Mouse (Mus musculus) midbrain, embryonic 16.5 days (tissue): ENCODE results near the gene Gm973. TPM values are rescaled to one million over a fixed set of nuclear protein-coding genes. Genes with fewer than 3 reads are reported as not detected.
A peak's percentile ranks its signal among the peaks of the same experiment; 100 is the strongest.

Experiments used
- ATAC-seq: fragments of 200-750 bp; cut with Nextera tagmentation; 2 replicates; pipeline ENCODE4 v1.8.0; 2017; ENCODE audit warnings: moderate TSS enrichment
- H3K27ac ChIP-seq: fragments of 300-500 bp; sonication (generic); 2 replicates; pipeline ENCODE4 v1.5.1; 2014; ENCODE audit warnings: mild to moderate bottlenecking, low read length, mixed read lengths
- H3K27me3 ChIP-seq: fragments of 300-500 bp; sonication (generic); 2 replicates; pipeline ENCODE4 v1.6.1; 2014; ENCODE audit warnings: low read depth, low read length, mixed read lengths; ENCODE audit not compliant: control insufficient read depth, insufficient read depth
- H3K36me3 ChIP-seq: fragments of 300-500 bp; sonication (generic); 2 replicates; pipeline ENCODE4 v1.6.1; 2014; ENCODE audit warnings: mild to moderate bottlenecking, low read length, moderate library complexity, mixed read lengths; ENCODE audit not compliant: control insufficient read depth, insufficient read depth
- H3K4me1 ChIP-seq: fragments of 300-500 bp; sonication (generic); 2 replicates; pipeline ENCODE4 v1.6.1; 2014; ENCODE audit warnings: mild to moderate bottlenecking, low read length, mixed read lengths; ENCODE audit not compliant: control insufficient read depth, insufficient read depth
- H3K4me2 ChIP-seq: fragments of 300-500 bp; sonication (generic); 2 replicates; pipeline ENCODE4 v1.6.1; 2014; ENCODE audit warnings: mild to moderate bottlenecking, low read length, mixed read lengths
- H3K4me3 ChIP-seq: fragments of 300-500 bp; sonication (generic); 2 replicates; pipeline ENCODE4 v1.5.1; 2014; ENCODE audit warnings: low read depth, mild to moderate bottlenecking, low read length, moderate library complexity, mixed read lengths
- H3K9ac ChIP-seq: fragments of 300-500 bp; sonication (generic); 2 replicates; pipeline ENCODE4 v1.6.1; 2014; ENCODE audit warnings: low read depth, low read length, mixed read lengths
- H3K9me3 ChIP-seq: fragments of 300-500 bp; sonication (generic); replicated peaks from 2 replicates; pipeline ENCODE4 v1.6.1; 2014; ENCODE audit warnings: mild to moderate bottlenecking, low read length, mixed read lengths; ENCODE audit not compliant: control insufficient read depth, poor library complexity, severe bottlenecking
- WGBS: fragments of 180-500 bp; shearing (Covaris S2); extraction: QIAGEN DNeasy Blood & Tissue Kit; methylation state at CpG from one replicate; pipeline ENCODE4 v1.1.7; 2014; 5-methylcytosine and 5-hydroxymethylcytosine counted together
- polyA plus RNA-seq: library from polyadenylated mRNA; unstranded; fragments of >200 nt; fragmentation: Nextera tagmentation; extraction: Ambion mirVana; gene quantifications from 2 replicates; pipeline ENCODE4 v1.2.1, GENCODE M21; 2015

Gm973 gene
- polyA plus RNA-seq, 1 experiment from 2014 or later = 14.1 TPM

- Histone ChIP-seq H3K27me3 (no peaks in the 10 kb centered on the region), H3K4me3 (no peak overlapping the region), H3K9me3 (no peaks in the 10 kb centered on the region), H3K9ac (no peak overlapping the region), H3K27ac (no peak overlapping the region), H3K4me1 (peaks cover 6% of the 10 kb centered on the region), H3K36me3 (no peaks in the 10 kb centered on the region), H3K4me2 (no peak overlapping the region)
- ATAC-seq = no peak
- 56% methylated on average over 3 of the region's 3 CpGs for WGBS
These were observed 8.7 kb downstream of the Gm973 start for GRCm38 (mm10) chr1:59524759-59525158.

GRCm38 (mm10) chr1:59527219-59527618 is 11.2 kb downstream of the Gm973 start:
- no peak overlapping the region for H3K4me2 ChIP-seq
- H3K36me3 ChIP-seq = no peaks in the 10 kb centered on the region
- H3K9me3 ChIP-seq = no peaks in the 10 kb centered on the region
- no peak overlapping the region for H3K9ac ChIP-seq
- no peak overlapping the region for H3K4me3 ChIP-seq
- H3K4me1 ChIP-seq = peaks cover 6% of the 10 kb centered on the region
- no peak overlapping the region for H3K27ac ChIP-seq
- ATAC-seq = no peak
- WGBS = 95% methylated on average over 6 of the region's 6 CpGs
- no peaks in the 10 kb centered on the region for H3K27me3 ChIP-seq

- peaks cover 13% of the 10 kb centered on the region for H3K4me1 ChIP-seq
- no peak overlapping the region for H3K4me2 ChIP-seq
- H3K9me3 ChIP-seq = no peaks in the 10 kb centered on the region
- no peaks in the 10 kb centered on the region for H3K36me3 ChIP-seq
- no peak overlapping the region for H3K9ac ChIP-seq
- peak overlapping the region; percentile 12 for H3K27ac ChIP-seq
- H3K4me3 ChIP-seq = no peak overlapping the region
- 18% methylated on average over 5 of the region's 5 CpGs for WGBS
- ATAC-seq = peak; percentile 87
- no peaks in the 10 kb centered on the region for H3K27me3 ChIP-seq
These were observed 19.1 kb downstream of the Gm973 start for GRCm38 (mm10) chr1:59534976-59535810.

- Histone ChIP-seq H3K9me3 (no peaks in the 10 kb centered on the region), H3K27me3 (no peaks in the 10 kb centered on the region), H3K4me3 (no peak overlapping the region), H3K9ac (no peak overlapping the region), H3K4me2 (no peak overlapping the region), H3K4me1 (peaks cover 16% of the 10 kb centered on the region), H3K36me3 (no peaks in the 10 kb centered on the region), H3K27ac (no peak overlapping the region)
- no peak for ATAC-seq
- WGBS = 86% methylated on average over 5 of the region's 5 CpGs
These were observed 22.3 kb downstream of the Gm973 start for GRCm38 (mm10) chr1:59538381-59538780.

GRCm38 (mm10) chr1:59540537-59541148 is 24.6 kb downstream of the Gm973 start:
- 44% methylated on average over 19 of the region's 19 CpGs for WGBS
- ATAC-seq = no peak
- peak overlapping the region; percentile 11; the same call in 1 of the 2 replicates for H3K4me2 ChIP-seq
- H3K36me3 ChIP-seq = no peaks in the 10 kb centered on the region
- H3K4me3 ChIP-seq = no peak overlapping the region
- no peak overlapping the region for H3K9ac ChIP-seq
- no peaks in the 10 kb centered on the region for H3K27me3 ChIP-seq
- H3K9me3 ChIP-seq = no peaks in the 10 kb centered on the region
- H3K27ac ChIP-seq = no peak overlapping the region
- H3K4me1 ChIP-seq = peaks cover 8% of the 10 kb centered on the region

GRCm38 (mm10) chr1:59541271-59542020 is 25.4 kb downstream of the Gm973 start:
- H3K27ac ChIP-seq = no peak overlapping the region
- peaks cover 3% of the 10 kb centered on the region; the same call in 1 of the 2 replicates for H3K4me1 ChIP-seq
- H3K4me2 ChIP-seq = no peak overlapping the region
- no peak overlapping the region for H3K4me3 ChIP-seq
- no peaks in the 10 kb centered on the region for H3K36me3 ChIP-seq
- no peak for ATAC-seq
- H3K27me3 ChIP-seq = no peaks in the 10 kb centered on the region
- no peak overlapping the region for H3K9ac ChIP-seq
- WGBS = 82% methylated on average over 16 of the region's 16 CpGs
- H3K9me3 ChIP-seq = no peaks in the 10 kb centered on the region

- 79% methylated on average over 6 of the region's 6 CpGs for WGBS
- no peak overlapping the region for H3K4me3 ChIP-seq
- no peaks in the 10 kb centered on the region for H3K36me3 ChIP-seq
- no peak overlapping the region for H3K27ac ChIP-seq
- no peaks in the 10 kb centered on the region for H3K27me3 ChIP-seq
- H3K4me1 ChIP-seq = peaks cover 3% of the 10 kb centered on the region; the same call in 1 of the 2 replicates
- no peaks in the 10 kb centered on the region for H3K9me3 ChIP-seq
- no peak overlapping the region for H3K4me2 ChIP-seq
- H3K9ac ChIP-seq = no peak overlapping the region
- no peak for ATAC-seq
These were observed 26.2 kb downstream of the Gm973 start for GRCm38 (mm10) chr1:59542231-59542630.

- Histone ChIP-seq H3K9ac (no peak overlapping the region), H3K27me3 (no peaks in the 10 kb centered on the region), H3K4me1 (peaks cover 3% of the 10 kb centered on the region; the same call in 1 of the 2 replicates), H3K4me3 (no peak overlapping the region), H3K4me2 (no peak overlapping the region), H3K27ac (no peak overlapping the region), H3K9me3 (no peaks in the 10 kb centered on the region), H3K36me3 (no peaks in the 10 kb centered on the region)
- ATAC-seq = no peak
- WGBS = 80% methylated on average over 8 of the region's 8 CpGs
These were observed 27.8 kb downstream of the Gm973 start for GRCm38 (mm10) chr1:59543911-59544310.
